Mouse (Mus musculus) bone marrow macrophage, adult 2 months (primary cell): ENCODE results near the gene Cbarp.

Experiments
- CTCF ChIP-seq: IDR thresholded peaks from 2 replicates; pipeline ENCODE4 v1.5.1; 2012; ENCODE audit warnings: low read depth, mild to moderate bottlenecking, low read length, moderate library complexity
- POLR2A ChIP-seq: IDR thresholded peaks from 2 replicates; pipeline ENCODE4 v1.6.1; 2012; ENCODE audit warnings: mild to moderate bottlenecking, low read depth, low read length, borderline replicate concordance

DNA sequence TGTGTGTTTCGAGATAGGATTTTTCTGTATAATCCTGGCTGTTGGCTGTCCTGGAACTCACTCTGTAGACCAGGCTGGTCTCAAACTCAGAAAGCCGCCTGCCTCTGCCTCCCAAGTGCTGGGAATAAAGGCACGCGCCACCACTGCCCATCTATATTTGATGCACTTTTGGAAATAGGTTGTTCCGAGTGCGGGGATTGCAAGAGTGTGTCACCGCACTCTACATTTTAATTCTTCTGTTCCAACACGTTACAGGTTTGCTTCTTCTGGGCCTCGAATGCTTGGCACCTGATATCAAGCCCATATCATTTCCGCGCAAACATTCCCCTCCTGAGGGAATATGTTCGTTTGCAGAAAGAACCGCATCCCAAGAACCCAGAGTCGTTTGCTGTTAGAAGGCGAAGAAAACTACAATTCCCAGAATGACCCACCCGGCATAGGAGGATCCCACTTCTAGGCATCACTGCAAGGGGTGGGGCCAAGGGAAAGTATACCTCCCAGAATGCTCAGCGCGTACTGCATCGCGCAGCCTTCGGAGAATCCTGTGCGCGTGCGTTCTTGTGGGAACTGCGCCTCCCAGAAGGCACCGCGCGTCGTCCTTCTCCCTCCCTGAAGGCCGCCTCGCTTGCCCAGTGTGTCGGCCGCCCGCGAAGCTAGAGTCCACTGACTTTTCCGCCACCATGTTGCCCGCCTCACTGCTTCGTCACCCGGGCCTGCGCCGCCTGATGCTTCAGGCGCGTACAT is 1.3 kb upstream of the Cbarp start:
- TF ChIP-seq CTCF (no peak), POLR2A (no peak)
